Mouse (Mus musculus) cerebellum, adult 11-12 months (tissue): ENCODE measurements around the gene Gm10842.

Source experiments
- DNase-seq: peaks from one replicate; pipeline ENCODE4 v3.0.0; 2022

The Gm10842 gene

GRCm38 (mm10) chr11:105153068-105153833, 6.6 kb downstream of the Gm10842 start:
- no peak for DNase-seq

DNA sequence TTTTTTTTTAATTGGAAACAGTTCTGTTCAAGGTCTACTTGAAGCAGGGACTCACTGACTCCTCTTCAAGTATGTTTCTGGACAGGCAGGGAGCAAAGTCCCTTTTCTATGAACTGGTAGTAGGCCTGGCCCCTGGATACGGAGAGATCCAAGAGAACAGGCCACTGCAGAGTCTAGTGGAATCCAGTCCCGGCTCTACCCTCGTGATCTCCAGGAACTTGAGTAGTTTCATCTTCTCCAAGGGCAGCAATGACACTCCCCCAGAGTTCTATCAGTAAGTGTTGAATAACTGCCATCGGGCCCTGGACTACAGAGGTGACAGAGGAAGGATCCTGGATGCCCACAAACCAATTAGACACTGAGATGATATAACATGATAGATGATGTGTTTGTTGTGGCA, 9.2 kb downstream of the Gm10842 start:
- no peak for DNase-seq

DNA sequence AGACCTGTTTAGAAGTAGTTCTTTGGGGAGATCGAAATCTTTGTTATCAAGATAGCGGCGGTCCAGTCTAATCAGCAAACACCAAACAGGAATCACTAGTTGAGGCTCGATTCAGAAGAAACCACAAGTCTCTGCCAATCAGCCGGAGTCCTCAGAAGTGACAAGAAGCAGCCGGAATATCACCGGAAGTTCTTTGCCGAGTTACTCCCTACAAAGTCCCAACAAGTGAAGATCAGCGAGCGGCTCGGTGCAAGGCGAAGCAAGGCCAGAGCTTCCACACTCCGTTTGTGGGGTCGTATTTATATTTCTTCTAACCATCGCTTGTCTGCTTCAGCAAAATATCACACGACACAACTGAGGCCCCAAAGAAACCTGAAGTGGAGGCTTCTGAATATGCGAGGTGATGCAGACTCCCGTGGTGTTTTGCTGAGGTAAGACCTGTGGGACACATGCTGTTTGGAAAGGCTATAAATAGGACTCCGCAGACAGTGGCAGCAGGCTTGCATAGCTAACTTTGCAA, 10.1 kb downstream of the Gm10842 start:
- DNase-seq, result no peak

DNA sequence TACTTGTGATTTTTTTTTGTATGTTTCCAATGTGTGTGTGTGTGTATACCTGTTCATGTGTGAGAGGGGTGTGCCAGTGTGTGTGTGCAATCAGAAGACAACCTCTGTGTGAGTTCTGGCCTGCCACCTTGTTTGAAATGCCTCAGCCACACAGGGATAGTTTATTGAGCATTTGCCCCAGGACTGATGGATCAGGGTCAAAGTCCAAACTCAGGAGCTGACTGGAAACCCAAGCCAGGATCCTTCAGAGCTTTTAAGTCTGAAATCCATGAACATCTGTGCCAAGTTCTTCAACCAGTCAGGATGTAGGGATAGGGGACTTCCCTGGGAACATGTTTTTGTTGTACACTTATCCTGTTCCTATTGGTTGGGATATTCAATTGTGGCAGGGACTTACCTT, 11.4 kb downstream of the Gm10842 start:
- DNase-seq, result no peak

- DNase-seq, result no peak
These were observed 13.1 kb downstream of the Gm10842 start for GRCm38 (mm10) chr11:105159673-105160360.

- no peak for DNase-seq
These were observed 14.7 kb downstream of the Gm10842 start for GRCm38 (mm10) chr11:105161411-105161810.

DNA sequence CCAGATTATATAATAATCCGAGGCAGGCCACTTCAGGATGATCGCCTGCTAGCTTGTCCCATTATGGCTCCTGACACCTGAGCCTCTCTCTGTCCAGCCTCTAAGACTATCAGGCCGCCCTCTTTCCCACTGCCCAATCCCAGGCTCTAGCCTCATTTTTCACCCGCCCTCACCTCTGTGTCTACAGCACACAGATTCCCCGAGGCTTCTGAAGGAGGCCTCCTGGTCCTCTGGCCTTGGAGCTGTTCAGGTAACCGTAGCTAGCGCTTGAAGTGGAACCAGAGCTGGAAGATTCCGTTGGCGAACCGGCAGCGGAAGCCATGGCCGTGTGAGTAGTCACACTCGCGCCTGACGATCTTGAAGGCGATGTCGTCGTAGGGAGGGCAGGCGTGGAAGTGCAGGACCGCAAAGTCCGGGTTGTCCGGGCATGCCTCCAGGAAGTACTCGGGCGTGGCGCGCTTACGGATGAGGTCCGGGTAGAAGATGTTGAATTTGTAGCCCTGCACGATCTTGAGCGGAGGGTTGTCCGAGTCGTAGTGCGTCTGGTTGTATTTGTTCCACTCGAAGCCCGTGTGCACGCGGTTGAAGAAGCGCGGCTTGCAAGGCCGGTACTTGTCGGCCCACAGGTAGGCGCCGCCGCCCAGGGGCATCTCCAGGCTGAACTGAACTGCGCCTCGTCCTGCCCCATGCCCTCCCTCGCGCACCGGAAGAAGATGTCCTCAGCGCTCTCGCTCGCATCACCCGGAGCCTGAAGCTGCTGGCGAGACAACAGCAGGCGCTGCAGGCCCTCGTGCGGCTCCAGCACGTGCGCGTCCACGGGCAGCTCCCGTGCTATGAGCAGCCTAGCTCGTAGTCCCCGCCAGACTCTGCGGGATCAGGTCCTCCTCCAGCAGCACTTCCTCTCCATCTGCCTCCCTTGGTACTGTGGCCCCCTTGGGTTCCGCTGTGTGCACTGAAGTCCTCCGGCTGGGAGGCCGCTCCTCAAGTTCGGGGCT, 18.1 kb downstream of the Gm10842 start:
- no peak for DNase-seq

DNA sequence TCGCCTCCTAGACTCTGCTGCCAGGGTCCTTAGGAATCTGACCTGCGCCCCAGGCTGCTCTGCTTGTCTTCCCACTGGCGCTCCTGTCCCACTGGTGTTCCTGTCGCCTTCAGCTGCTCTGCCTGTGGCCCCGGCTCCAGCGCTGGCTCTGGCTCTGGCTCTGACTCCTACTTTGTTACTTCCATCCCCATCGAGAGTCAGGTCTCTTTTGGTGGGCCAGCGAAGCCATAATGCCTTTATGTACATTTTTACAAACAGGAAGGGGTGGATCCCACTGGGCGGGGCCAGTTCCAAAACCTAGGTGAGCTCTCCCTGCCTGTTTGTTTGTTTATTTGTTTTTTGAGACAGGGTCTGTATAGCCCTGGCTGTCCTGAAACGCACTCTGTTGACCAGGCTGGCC, 20.1 kb downstream of the Gm10842 start:
- DNase-seq, result no peak

GRCm38 (mm10) chr11:105178516-105178915, 31.8 kb downstream of the Gm10842 start, which contains the start of gene Tlk2:
Gene Tlk2 (plus strand): TSS chr11:105178807.
- no peak for DNase-seq

DNA sequence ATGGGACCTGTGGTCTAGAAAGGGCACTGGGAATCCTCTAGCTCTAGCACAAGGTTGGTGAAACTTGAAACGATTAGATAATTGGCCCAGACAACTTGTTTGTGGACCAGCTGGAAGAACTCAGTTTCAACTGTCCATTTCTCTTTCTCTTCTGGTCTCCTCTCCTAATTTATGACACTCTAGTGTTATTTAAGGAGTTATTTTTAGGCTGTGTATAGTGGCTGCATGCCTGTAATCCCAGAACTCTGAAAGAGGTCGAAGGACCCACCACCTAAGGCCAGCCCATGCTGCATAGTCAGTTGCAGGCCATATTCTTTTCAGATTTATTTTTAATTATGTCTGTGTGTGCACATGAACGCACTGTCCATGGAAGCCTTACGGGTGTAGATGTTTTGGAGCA, 32.8 kb downstream of the Gm10842 start:
- peak; percentile 10 for DNase-seq

GRCm38 (mm10) chr11:105180471-105181091, 33.9 kb downstream of the Gm10842 start:
- DNase-seq, result peak; percentile 66

GRCm38 (mm10) chr11:105181126-105181637, 34.5 kb downstream of the Gm10842 start:
- DNase-seq, result peak; percentile 87

- DNase-seq, result peak; percentile 48
These were observed 35.2 kb downstream of the Gm10842 start for GRCm38 (mm10) chr11:105181689-105182460.

GRCm38 (mm10) chr11:105182461-105182855, 35.8 kb downstream of the Gm10842 start:
- DNase-seq, result no peak

DNA sequence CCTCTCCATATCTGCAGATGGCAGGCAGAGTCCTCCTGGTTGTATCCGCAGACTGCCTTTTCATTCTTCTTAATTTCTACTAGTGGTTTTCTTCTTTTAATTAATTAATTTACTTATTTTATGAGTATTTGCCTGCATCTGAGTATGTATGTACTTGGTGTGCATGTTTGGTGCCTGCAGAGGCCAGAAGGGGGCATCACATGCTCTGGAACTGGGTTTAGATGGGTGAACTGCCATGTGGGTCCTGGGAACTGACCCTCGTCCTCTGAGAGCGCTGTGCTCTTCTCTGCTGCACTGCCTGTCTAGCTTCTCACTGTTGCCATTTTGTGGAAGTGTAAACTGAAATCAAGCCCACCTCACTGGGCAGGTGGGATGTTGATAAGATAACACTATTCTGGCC, 38.0 kb downstream of the Gm10842 start:
- DNase-seq, result no peak

- DNase-seq, result no peak
These were observed 45.5 kb downstream of the Gm10842 start for GRCm38 (mm10) chr11:105192186-105192585.
